Mouse (Mus musculus) lung, postnatal 0 days (tissue): ENCODE measurements around the gene BC147527.

Experiments used
- CTCF ChIP-seq: IDR thresholded peaks from 2 replicates; pipeline ENCODE4 v1.5.1; 2016; ENCODE audit warnings: antibody characterized with exemption, mild to moderate bottlenecking
- EP300 ChIP-seq: IDR thresholded peaks from 2 replicates; pipeline ENCODE4 v1.6.1; 2016; ENCODE audit warnings: antibody characterized with exemption, mild to moderate bottlenecking, control low read depth

DNA sequence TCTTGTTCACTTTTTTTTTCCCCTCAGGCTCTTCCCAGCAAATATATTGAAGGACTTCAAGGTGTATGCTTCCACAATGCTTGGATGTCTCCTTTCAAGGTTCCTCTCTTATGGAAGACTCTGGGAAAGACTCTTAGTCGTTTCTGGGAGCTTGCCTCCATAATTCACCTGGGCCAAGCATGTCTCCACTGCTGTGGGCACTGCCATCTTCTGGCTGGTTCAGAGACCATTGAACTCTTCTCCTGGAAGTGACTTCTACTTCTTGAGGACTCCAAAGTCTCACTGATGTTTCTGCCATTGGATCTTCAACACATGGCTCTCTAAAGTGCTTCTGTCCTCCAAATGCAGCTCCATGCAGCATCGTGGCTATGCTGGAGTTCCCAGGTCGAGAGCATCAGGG, 20.0 kb downstream of the BC147527 start:
- no peak for TF ChIP-seq CTCF
- TF ChIP-seq EP300, result no peak
